Mouse (Mus musculus) MEL (cell line): ENCODE data around the gene Dcaf7. TPM values are rescaled to one million over a fixed set of nuclear protein-coding genes. Genes with fewer than 3 reads are reported as not detected.

Source experiments
- polyA plus RNA-seq, 2 experiments: library from polyadenylated mRNA; stranded (reverse) in 1 of 2; unstranded in 1 of 2; fragments of >175 nt in 1 of 2; fragments of >200 nt in 1 of 2; gene quantifications; 2 replicates each; pipeline versions ENCODE4 v1.2.1 to v1.2.4; 2012; ENCODE audit warnings: low replicate concordance in 2 of 2, low read depth in 1 of 2; ENCODE audit not compliant: insufficient read length in 2 of 2, insufficient read depth in 1 of 2, missing spikeins in 1 of 2
- total RNA-seq: library from RNA; depleted of rRNA; stranded (reverse); fragments of 300-350 nt; gene quantifications from 2 replicates; pipeline ENCODE4 v1.2.3, GENCODE M21; 2012; rRNA removed

Gene Dcaf7
- total and polyA plus RNA-seq, 3 experiments: 65.5 to 88.2 (median 86.9) TPM

Other genes with a start within 250 kb of the Dcaf7 start
- gene Cyb561, start 83.5 kb upstream of the Dcaf7 start, total RNA-seq: 24.8 and 32.8 TPM in 2 replicates
- gene Cyb561, start 83.5 kb upstream of the Dcaf7 start, polyA plus RNA-seq: 10 to 100 TPM in 1 of 2 experiments, not detected in 1; 43.9 TPM
- gene Ace, start 68.9 kb upstream of the Dcaf7 start, total RNA-seq: not detected in 2 replicates
- not detected for gene Ace, start 68.9 kb upstream of the Dcaf7 start, polyA plus RNA-seq
- gene Ace3, start 42.2 kb upstream of the Dcaf7 start, total RNA-seq: not detected in 2 replicates
- not detected for gene Ace3, start 42.2 kb upstream of the Dcaf7 start, polyA plus RNA-seq
- gene Kcnh6, start 28.7 kb upstream of the Dcaf7 start, total RNA-seq: 0.04 TPM in 1 of 2 replicates, not detected in the other
- gene Kcnh6, start 28.7 kb upstream of the Dcaf7 start, polyA plus RNA-seq: under 1 TPM in 1 of 2 experiments, not detected in 1; 0.07 TPM
- gene Taco1, start 29.2 kb downstream of the Dcaf7 start, total RNA-seq: 33.3 and 35.0 TPM in 2 replicates
- 10 to 100 TPM in 1 of 2 experiments, not detected in 1; 33.1 TPM for gene Taco1, start 29.2 kb downstream of the Dcaf7 start, polyA plus RNA-seq
- gene Map3k3, start 47.7 kb downstream of the Dcaf7 start, total RNA-seq: 10.5 and 14.6 TPM in 2 replicates
- 10 to 100 TPM in 1 of 2 experiments, not detected in 1; 14.3 TPM for gene Map3k3, start 47.7 kb downstream of the Dcaf7 start, polyA plus RNA-seq
- not detected in 2 replicates for gene Gm10840, start 124.0 kb downstream of the Dcaf7 start, total RNA-seq
- gene Gm10840, start 124.0 kb downstream of the Dcaf7 start, polyA plus RNA-seq: not detected
- gene Limd2, start 124.0 kb downstream of the Dcaf7 start, total RNA-seq: 58.6 and 103 TPM in 2 replicates
- 100 to 1,000 TPM in 1 of 2 experiments, not detected in 1; 201 TPM for gene Limd2, start 124.0 kb downstream of the Dcaf7 start, polyA plus RNA-seq
- 25.5 and 27.4 TPM in 2 replicates for gene Strada, start 165.3 kb downstream of the Dcaf7 start, total RNA-seq
- 10 to 100 TPM in 1 of 2 experiments, not detected in 1; 39.8 TPM for gene Strada, start 165.3 kb downstream of the Dcaf7 start, polyA plus RNA-seq
- 51.6 and 51.8 TPM in 2 replicates for gene Ccdc47, start 179.5 kb downstream of the Dcaf7 start, total RNA-seq
- gene Ccdc47, start 179.5 kb downstream of the Dcaf7 start, polyA plus RNA-seq: 100 to 1,000 TPM in 1 of 2 experiments, 10 to 100 TPM in 1; 47.6 to 145 TPM
- gene Ddx42, start 180.1 kb downstream of the Dcaf7 start, total RNA-seq: 56.1 and 62.6 TPM in 2 replicates
- gene Ddx42, start 180.1 kb downstream of the Dcaf7 start, polyA plus RNA-seq: 10 to 100 TPM in 1 of 2 experiments, not detected in 1; 57.7 TPM
- 268 and 308 TPM in 2 replicates for gene Ftsj3, start 219.2 kb downstream of the Dcaf7 start, total RNA-seq
- gene Ftsj3, start 219.2 kb downstream of the Dcaf7 start, polyA plus RNA-seq: 100 to 1,000 TPM in 1 of 2 experiments, not detected in 1; 205 TPM
- 426 and 451 TPM in 2 replicates for gene Psmc5, start 219.3 kb downstream of the Dcaf7 start, total RNA-seq
- gene Psmc5, start 219.3 kb downstream of the Dcaf7 start, polyA plus RNA-seq: 100 to 1,000 TPM; 112 to 290 TPM
- gene Smarcd2, start 236.1 kb downstream of the Dcaf7 start, total RNA-seq: 116 and 131 TPM in 2 replicates
- gene Smarcd2, start 236.1 kb downstream of the Dcaf7 start, polyA plus RNA-seq: 100 to 1,000 TPM in 1 of 2 experiments, not detected in 1; 123 TPM
- gene Tcam1, start 239.8 kb downstream of the Dcaf7 start, total RNA-seq: 4.3 and 4.6 TPM in 2 replicates
- 1 to 10 TPM in 1 of 2 experiments, not detected in 1; 8.9 TPM for gene Tcam1, start 239.8 kb downstream of the Dcaf7 start, polyA plus RNA-seq